Mouse (Mus musculus) ES-E14 (cell line): Measurements from ENCODE around the gene Bsn. TPM values are rescaled to one million over a fixed set of nuclear protein-coding genes. Genes with fewer than 3 reads are reported as not detected.

Source experiments
- DNase-seq: peaks from one replicate; pipeline ENCODE4 v3.0.0-alpha.2; 2013; ENCODE audit warnings: low read depth, low spot score
- H3K27ac ChIP-seq: 2 replicates; pipeline ENCODE4 v1.5.1; 2012; ENCODE audit warnings: low read depth, mild to moderate bottlenecking, low read length, moderate library complexity, mixed read lengths; ENCODE audit not compliant: poor library complexity, insufficient read depth, severe bottlenecking
- H3K36me3 ChIP-seq: 2 replicates; pipeline ENCODE4 v1.6.1; 2012; ENCODE audit warnings: mild to moderate bottlenecking, low read length, moderate library complexity, mixed read lengths; ENCODE audit not compliant: control insufficient read depth, poor library complexity, insufficient read depth, severe bottlenecking
- H3K4me1 ChIP-seq, 2 experiments: fragments of 150-350 bp in 1 of 2; sonication (generic) in 1 of 2; 2 replicates each; pipeline ENCODE4 v1.6.1; 2012; ENCODE audit warnings: low read length in 2 of 2, mild to moderate bottlenecking in 1 of 2, mixed read lengths in 1 of 2; ENCODE audit not compliant: control insufficient read depth in 2 of 2, insufficient read depth in 2 of 2, poor library complexity in 1 of 2
- H3K4me3 ChIP-seq, 2 experiments: fragments of 150-350 bp in 1 of 2; sonication (generic) in 1 of 2; 2 replicates each; pipeline ENCODE4 v1.5.1; 2012; ENCODE audit warnings: low read length in 2 of 2, low read depth in 1 of 2, mild to moderate bottlenecking in 1 of 2, mixed read lengths in 1 of 2; ENCODE audit not compliant: insufficient read depth in 1 of 2, poor library complexity in 1 of 2, severe bottlenecking in 1 of 2
- H3K9ac ChIP-seq: 2 replicates; pipeline ENCODE4 v1.6.1; 2012; ENCODE audit warnings: low read depth, mild to moderate bottlenecking, low read length, mixed read lengths; ENCODE audit not compliant: poor library complexity, insufficient read depth, severe bottlenecking
- H3K9me3 ChIP-seq: fragments of 150-350 bp; sonication (generic); 2 replicates; pipeline ENCODE4 v1.6.1; 2012; ENCODE audit warnings: low read depth, mild to moderate bottlenecking, low read length; ENCODE audit not compliant: control insufficient read depth, insufficient read depth
- CHD2 ChIP-seq: IDR thresholded peaks from 2 replicates; pipeline ENCODE4 v1.6.1; 2014; ENCODE audit warnings: mild to moderate bottlenecking, low read depth, low read length, inconsistent platforms
- HCFC1 ChIP-seq: IDR thresholded peaks from 2 replicates; pipeline ENCODE4 v1.6.1; 2012; ENCODE audit warnings: low read length, inconsistent platforms, borderline replicate concordance; ENCODE audit not compliant: insufficient read depth
- MAFK ChIP-seq: IDR thresholded peaks from 2 replicates; pipeline ENCODE4 v1.6.1; 2014; ENCODE audit warnings: mild to moderate bottlenecking, low read depth, low read length, inconsistent platforms; ENCODE audit not compliant: insufficient read depth
- ZC3H11A ChIP-seq: IDR thresholded peaks from 2 replicates; pipeline ENCODE4 v1.6.1; 2012; ENCODE audit warnings: low read depth, mild to moderate bottlenecking, inconsistent platforms, low read length, borderline replicate concordance
- ZNF384 ChIP-seq: IDR thresholded peaks from 2 replicates; pipeline ENCODE4 v1.6.1; 2012; ENCODE audit warnings: low read depth, low read length, inconsistent platforms
- in situ Hi-C, 2 experiments: fragments of 600-800 bp; cut with MboI; formaldehyde crosslinking; loops; one replicate each; pipeline ENCODE4 v1.15.1; 2025; ENCODE audit warnings: low sequenced_read_pairs in 2 of 2, inconsistent platforms in 1 of 2; ENCODE audit not compliant: unreplicated experiment in 2 of 2
- total RNA-seq: library from RNA; depleted of rRNA; stranded (reverse); fragments of 300-350 nt; gene quantifications from 2 replicates; pipeline ENCODE4 v1.2.3, GENCODE M21; 2012

Gene Bsn
- total RNA-seq, 1 experiment, result 0.45 TPM

DNA sequence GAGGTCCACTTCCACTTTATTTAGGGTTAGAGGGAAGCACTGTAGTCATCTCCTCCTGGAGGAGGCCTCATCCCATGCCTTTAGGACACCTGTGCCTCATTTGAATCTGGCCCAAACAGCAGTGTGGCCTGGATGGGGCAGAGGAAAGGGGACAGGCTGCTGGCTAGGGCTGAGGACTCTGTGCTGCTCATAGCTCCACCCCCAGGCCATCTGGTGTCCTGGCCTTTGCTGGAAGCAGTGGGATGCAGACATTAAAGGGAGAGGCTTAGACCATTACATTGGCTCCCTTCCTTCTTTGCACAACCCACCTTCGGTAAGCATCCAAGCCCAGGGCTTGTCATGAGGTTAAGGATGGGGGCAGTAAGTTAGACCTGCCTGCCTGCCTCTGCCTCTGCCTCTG, 56.7 kb downstream of the Bsn start:
- TF ChIP-seq CHD2 (no peak), ZNF384 (no peak), HCFC1 (no peak)
- Histone ChIP-seq H3K9me3 (no peaks in the 10 kb centered on the region), H3K27ac (no peak overlapping the region), H3K4me1 (peaks cover 0 to 4% of the 10 kb centered on the region in 2 experiments; a peak in 1 of 4 replicates), H3K36me3 (no peaks in the 10 kb centered on the region), H3K4me3 (no peak overlapping the region), H3K9ac (no peak overlapping the region)
- in situ Hi-C loops, result no loop called here
- DNase-seq, result no peak

DNA sequence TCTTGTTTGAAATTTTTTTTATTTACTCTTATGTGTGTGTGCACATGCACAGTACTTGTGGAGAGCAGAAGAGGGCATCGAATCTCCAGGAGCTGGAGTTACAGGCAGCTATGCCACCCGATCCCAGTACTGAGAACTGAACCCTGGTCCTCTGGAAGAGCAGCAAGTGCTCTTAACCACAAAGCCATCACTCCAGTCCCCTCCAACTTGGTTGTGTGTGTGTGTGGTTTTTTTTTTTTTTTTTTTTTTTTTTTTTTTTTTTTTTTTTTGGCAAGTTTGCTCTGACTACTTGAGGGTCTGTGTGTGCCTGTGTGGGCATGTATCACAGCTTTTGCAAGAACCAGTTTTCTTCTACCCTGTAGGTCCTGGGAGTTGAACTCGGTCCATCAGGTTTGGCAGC, 57.8 kb downstream of the Bsn start:
- H3K4me1 ChIP-seq, result peaks cover 0 to 4% of the 10 kb centered on the region in 2 experiments; a peak in 1 of 4 replicates
- H3K9ac ChIP-seq, result no peak overlapping the region
- TF ChIP-seq HCFC1 (no peak), CHD2 (no peak), ZNF384 (no peak), ZC3H11A (no peak), MAFK (no peak)
- H3K27ac ChIP-seq, result no peak overlapping the region
- H3K4me3 ChIP-seq, result no peak overlapping the region
- H3K36me3 ChIP-seq, result no peaks in the 10 kb centered on the region
- no peaks in the 10 kb centered on the region for H3K9me3 ChIP-seq
- in situ Hi-C loops, result no loop called here
- no peak for DNase-seq

DNA sequence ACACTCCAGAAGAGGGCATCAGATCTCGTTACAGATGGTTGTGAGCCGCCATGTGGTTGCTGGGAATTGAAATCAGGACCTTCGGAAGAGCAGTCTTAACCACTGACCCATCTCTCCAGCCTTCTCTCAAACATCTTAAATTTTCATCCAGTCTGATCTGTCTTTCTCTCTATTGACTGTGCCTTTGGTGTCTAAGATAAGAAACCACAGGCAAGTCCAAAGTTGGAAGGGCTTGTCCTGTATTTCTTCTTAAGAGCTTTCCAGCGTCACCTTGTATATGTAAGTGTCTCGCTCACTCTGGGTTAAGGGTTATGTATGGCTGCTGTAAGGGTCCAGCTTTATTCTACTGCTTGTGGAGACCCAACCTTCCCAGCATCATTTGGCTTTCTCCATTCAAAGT, 58.7 kb downstream of the Bsn start:
- TF ChIP-seq ZC3H11A, result no peak
- no peak for TF ChIP-seq ZNF384
- no peak for TF ChIP-seq HCFC1
- TF ChIP-seq CHD2, result no peak
- no peak for TF ChIP-seq MAFK
- in situ Hi-C loops, result no loop called here
- no peak overlapping the region for H3K9ac ChIP-seq

DNA sequence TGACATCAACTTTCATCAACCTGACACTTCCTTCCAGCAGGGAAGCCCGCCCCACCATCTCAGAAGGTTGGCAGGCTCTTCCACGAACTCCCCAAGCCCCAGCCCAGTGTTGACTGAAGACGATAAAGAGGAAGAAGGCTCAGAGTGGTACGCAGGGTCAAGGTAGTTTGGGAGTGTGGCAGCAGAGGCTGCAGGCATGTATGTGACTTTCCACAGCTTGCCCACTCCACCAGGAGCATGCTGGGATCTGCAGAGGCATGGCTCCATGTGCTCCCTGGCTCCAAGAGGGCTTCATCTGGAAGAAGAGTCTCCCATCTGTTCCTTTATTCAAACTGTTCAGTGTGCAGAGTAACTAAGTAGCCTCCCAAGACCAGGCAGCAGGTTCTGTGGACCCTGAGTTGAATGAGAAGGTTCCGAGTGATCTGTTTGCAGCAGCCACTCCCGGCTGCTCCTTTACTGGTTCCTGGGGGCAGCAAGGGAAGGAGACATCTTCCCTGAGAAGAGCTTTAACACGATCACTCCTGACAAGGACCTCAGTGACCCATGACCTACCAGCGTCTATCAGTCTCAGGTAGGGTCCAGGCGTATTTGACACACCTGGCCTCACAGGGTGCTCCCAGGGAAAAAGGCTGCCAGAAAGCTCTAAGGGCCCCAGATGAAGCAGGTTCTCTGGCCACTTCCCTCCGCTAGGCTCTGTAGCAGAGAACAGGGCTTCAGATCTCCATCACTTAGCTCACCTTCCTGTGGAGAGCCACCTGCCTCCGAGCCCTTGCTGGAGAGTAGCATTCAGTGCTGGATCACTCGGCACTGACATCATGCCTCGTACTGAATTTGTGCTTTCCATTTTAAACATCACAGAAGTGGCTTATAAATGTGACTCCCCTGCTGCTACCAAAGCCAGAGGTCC, 60.9 kb downstream of the Bsn start:
- no peak for DNase-seq
- Histone ChIP-seq H3K27ac (no peak overlapping the region), H3K4me1 (peaks cover 0 to 4% of the 10 kb centered on the region in 2 experiments; a peak in 1 of 4 replicates), H3K36me3 (no peaks in the 10 kb centered on the region), H3K4me3 (no peak overlapping the region), H3K9ac (no peak overlapping the region), H3K9me3 (no peaks in the 10 kb centered on the region)
- TF ChIP-seq MAFK (no peak), HCFC1 (no peak), ZNF384 (no peak), ZC3H11A (no peak), CHD2 (no peak)
- in situ Hi-C loops, result no loop called here

More for the DNA sequence above, 58.7 kb downstream of the Bsn start:
- no peak for DNase-seq
- H3K4me1 ChIP-seq, result peaks cover 0 to 4% of the 10 kb centered on the region in 2 experiments; a peak in 1 of 4 replicates
- no peak overlapping the region for H3K4me3 ChIP-seq
- H3K27ac ChIP-seq, result no peak overlapping the region
- no peaks in the 10 kb centered on the region for H3K36me3 ChIP-seq
- H3K9me3 ChIP-seq, result no peaks in the 10 kb centered on the region
